Mouse (Mus musculus) midbrain, embryonic 16.5 days (tissue): ENCODE measurements at regions not wholly inside any gene's neighbourhood (a gene's known extent, or its start where the extent isn't known, plus 50 kb on each side); places are given as distances from the start of the nearest gene placed in this dataset.

Experiments used
- ATAC-seq: fragments of 200-750 bp; cut with Nextera tagmentation; 2 replicates; pipeline ENCODE4 v1.8.0; 2017; ENCODE audit warnings: moderate TSS enrichment
- H3K27ac ChIP-seq: fragments of 300-500 bp; sonication (generic); 2 replicates; pipeline ENCODE4 v1.5.1; 2014; ENCODE audit warnings: mild to moderate bottlenecking, low read length, mixed read lengths
- H3K27me3 ChIP-seq: fragments of 300-500 bp; sonication (generic); 2 replicates; pipeline ENCODE4 v1.6.1; 2014; ENCODE audit warnings: low read depth, low read length, mixed read lengths; ENCODE audit not compliant: control insufficient read depth, insufficient read depth
- H3K36me3 ChIP-seq: fragments of 300-500 bp; sonication (generic); 2 replicates; pipeline ENCODE4 v1.6.1; 2014; ENCODE audit warnings: mild to moderate bottlenecking, low read length, moderate library complexity, mixed read lengths; ENCODE audit not compliant: control insufficient read depth, insufficient read depth
- H3K4me1 ChIP-seq: fragments of 300-500 bp; sonication (generic); 2 replicates; pipeline ENCODE4 v1.6.1; 2014; ENCODE audit warnings: mild to moderate bottlenecking, low read length, mixed read lengths; ENCODE audit not compliant: control insufficient read depth, insufficient read depth
- H3K4me2 ChIP-seq: fragments of 300-500 bp; sonication (generic); 2 replicates; pipeline ENCODE4 v1.6.1; 2014; ENCODE audit warnings: mild to moderate bottlenecking, low read length, mixed read lengths
- H3K4me3 ChIP-seq: fragments of 300-500 bp; sonication (generic); 2 replicates; pipeline ENCODE4 v1.5.1; 2014; ENCODE audit warnings: low read depth, mild to moderate bottlenecking, low read length, moderate library complexity, mixed read lengths
- H3K9ac ChIP-seq: fragments of 300-500 bp; sonication (generic); 2 replicates; pipeline ENCODE4 v1.6.1; 2014; ENCODE audit warnings: low read depth, low read length, mixed read lengths
- H3K9me3 ChIP-seq: fragments of 300-500 bp; sonication (generic); replicated peaks from 2 replicates; pipeline ENCODE4 v1.6.1; 2014; ENCODE audit warnings: mild to moderate bottlenecking, low read length, mixed read lengths; ENCODE audit not compliant: control insufficient read depth, poor library complexity, severe bottlenecking
- WGBS: fragments of 180-500 bp; shearing (Covaris S2); extraction: QIAGEN DNeasy Blood & Tissue Kit; methylation state at CpG from one replicate; pipeline ENCODE4 v1.1.7; 2014; 5-methylcytosine and 5-hydroxymethylcytosine counted together

DNA sequence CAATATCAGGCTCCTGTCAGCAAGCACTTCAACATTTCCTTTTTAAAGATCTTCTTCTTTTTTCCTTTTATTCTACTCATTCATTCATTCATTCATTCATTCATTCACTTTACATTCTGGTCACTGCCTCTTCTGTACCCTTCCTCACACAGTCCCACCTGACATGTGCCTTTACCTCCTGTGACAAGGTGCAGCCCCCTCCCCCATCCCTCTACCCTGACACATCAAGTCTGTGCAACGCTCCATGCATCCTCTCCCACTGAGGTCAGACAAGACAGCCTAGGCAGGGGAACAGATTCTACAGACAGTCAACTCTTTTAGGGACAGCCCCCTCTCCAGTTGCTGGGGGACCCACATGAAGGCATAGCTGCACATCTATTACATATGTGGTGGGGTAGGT lies 380.5 kb downstream of the Tmem161b start:
- Histone ChIP-seq H3K27me3 (no peaks in the 10 kb centered on the region), H3K9ac (no peak overlapping the region), H3K27ac (no peak overlapping the region), H3K9me3 (no peaks in the 10 kb centered on the region; the same call in 1 of the 2 replicates), H3K4me1 (no peaks in the 10 kb centered on the region), H3K4me3 (no peak overlapping the region), H3K4me2 (no peak overlapping the region), H3K36me3 (no peaks in the 10 kb centered on the region)
- WGBS, result 94% methylated on average over 1 of the region's 1 CpGs
- no peak for ATAC-seq

DNA sequence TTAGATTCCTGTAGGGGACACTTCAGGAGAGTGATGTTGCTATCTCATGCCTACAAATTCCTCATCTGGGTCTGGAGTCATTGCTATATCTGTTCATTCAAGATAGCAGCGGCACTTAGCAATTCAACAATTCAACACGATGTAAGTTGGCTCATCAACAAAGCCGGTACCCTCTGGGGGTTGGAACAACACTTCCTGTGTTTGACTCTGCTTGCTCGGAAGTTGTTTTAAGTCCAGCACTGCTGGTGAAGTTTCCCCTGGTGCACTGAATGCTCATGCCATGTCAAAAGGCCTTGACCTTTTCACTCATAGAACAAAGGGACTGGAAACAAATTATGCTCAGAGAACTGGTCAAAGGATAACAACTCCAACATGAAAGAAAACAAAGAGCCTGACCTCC lies 390.4 kb downstream of the Tmem161b start:
- no peaks in the 10 kb centered on the region for H3K36me3 ChIP-seq
- H3K9ac ChIP-seq, result no peak overlapping the region
- no peaks in the 10 kb centered on the region for H3K27me3 ChIP-seq
- H3K4me2 ChIP-seq, result no peak overlapping the region
- H3K4me3 ChIP-seq, result no peak overlapping the region
- no peaks in the 10 kb centered on the region for H3K4me1 ChIP-seq
- H3K9me3 ChIP-seq, result no peaks in the 10 kb centered on the region
- H3K27ac ChIP-seq, result no peak overlapping the region
- WGBS, result 16% methylated on average over 4 of the region's 4 CpGs
- ATAC-seq, result no peak

DNA sequence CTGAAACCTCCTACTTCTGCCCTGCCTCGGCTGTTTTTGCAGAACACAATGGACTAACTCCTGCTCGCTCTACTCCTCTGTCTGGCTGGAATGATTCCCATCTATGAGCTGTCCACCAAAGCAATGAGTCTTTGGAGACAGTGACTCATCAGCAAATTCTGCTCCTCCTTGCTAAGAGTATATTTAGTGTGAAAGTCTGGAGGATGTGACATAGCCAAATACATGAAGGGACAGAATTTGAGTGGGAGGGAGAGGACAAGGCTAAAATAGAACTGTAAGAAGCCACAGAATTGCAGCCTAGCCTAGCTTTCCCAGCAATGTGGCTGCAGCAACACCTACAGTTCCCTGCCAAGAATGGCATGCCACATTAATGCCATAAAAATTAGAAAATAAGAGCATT lies 390.9 kb downstream of the Tmem161b start:
- no peak overlapping the region for H3K4me3 ChIP-seq
- H3K9me3 ChIP-seq, result no peaks in the 10 kb centered on the region
- no peak overlapping the region for H3K9ac ChIP-seq
- H3K4me2 ChIP-seq, result no peak overlapping the region
- 19% methylated on average over 2 of the region's 2 CpGs for WGBS
- H3K27ac ChIP-seq, result no peak overlapping the region
- H3K27me3 ChIP-seq, result no peaks in the 10 kb centered on the region
- no peaks in the 10 kb centered on the region for H3K36me3 ChIP-seq
- peak; percentile 48; the same call in 1 of the 2 replicates for ATAC-seq
- H3K4me1 ChIP-seq, result no peaks in the 10 kb centered on the region

DNA sequence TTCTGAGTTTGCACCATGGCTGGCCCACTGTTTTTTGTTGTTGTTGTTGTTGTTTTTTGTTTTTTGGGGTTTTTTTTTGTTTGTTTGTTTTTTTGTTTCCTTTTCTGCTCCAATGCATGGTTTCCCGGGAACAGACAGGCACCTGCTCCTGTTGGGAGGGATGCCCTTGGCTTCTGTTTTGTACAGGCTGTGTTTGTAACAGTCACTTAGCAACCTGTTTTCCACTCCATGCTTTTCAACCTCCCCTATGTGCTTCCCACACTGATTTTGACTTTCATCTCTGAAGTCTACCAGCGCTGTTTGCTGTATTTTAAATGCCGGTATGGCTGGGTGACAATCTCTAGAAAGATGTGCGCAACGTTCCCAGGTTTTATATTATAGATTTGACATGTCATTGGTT lies 402.6 kb downstream of the Tmem161b start:
- no peaks in the 10 kb centered on the region for H3K4me1 ChIP-seq
- H3K9me3 ChIP-seq, result no peaks in the 10 kb centered on the region
- no peak overlapping the region for H3K4me2 ChIP-seq
- H3K27ac ChIP-seq, result peak overlapping the region; percentile 28; the same call in 1 of the 2 replicates
- no peak for ATAC-seq
- no peaks in the 10 kb centered on the region for H3K27me3 ChIP-seq
- H3K36me3 ChIP-seq, result no peaks in the 10 kb centered on the region
- H3K4me3 ChIP-seq, result no peak overlapping the region
- no peak overlapping the region for H3K9ac ChIP-seq
- 55% methylated on average over 5 of the region's 5 CpGs for WGBS

DNA sequence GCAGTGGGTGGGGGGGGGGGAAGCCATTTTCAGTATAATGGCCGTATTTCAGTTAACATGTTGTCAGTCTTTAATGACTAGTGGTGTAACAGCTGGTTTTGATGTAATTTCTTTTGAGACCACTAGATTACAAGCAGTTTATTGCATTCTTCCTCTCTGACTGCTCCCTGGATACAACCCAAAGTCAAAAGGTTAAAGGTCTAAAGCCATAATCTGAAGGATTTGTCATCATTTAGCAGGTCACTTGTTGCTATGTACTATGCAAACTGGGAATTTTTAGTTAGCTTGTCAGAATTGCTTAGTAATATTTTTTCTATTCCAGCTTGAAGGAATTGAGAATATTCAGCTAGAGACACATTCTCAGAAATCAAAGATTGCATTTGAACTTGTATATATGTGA lies 403.4 kb downstream of the Tmem161b start:
- Histone ChIP-seq H3K27me3 (no peaks in the 10 kb centered on the region), H3K9ac (no peak overlapping the region), H3K27ac (no peak overlapping the region), H3K4me2 (no peak overlapping the region), H3K36me3 (no peaks in the 10 kb centered on the region), H3K4me1 (no peaks in the 10 kb centered on the region), H3K9me3 (no peaks in the 10 kb centered on the region), H3K4me3 (no peak overlapping the region)
- no peak for ATAC-seq
- WGBS, result 26% methylated on average over 1 of the region's 1 CpGs

DNA sequence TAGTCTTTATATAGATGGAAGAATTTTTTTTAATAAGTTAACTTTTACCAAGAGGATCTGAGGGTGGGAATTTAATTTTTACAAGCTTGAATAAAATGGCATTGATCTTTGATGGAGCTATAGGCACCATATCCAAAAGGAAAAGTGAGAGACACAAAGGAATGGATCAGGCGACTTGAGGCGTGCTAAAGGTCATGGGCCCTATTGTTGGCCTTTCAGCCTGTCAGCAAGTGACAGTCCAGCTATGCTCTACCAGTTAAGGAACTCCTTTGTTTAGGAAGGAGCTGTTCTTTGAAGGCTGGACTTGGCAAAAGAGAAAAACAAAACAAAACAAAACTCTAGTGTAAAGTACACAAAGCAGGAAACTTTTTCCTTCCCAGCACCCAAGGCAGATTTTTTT lies 403.8 kb downstream of the Tmem161b start:
- 15% methylated on average over 2 of the region's 2 CpGs for WGBS
- H3K4me3 ChIP-seq, result no peak overlapping the region
- no peaks in the 10 kb centered on the region for H3K27me3 ChIP-seq
- no peak overlapping the region for H3K27ac ChIP-seq
- ATAC-seq, result no peak
- no peaks in the 10 kb centered on the region for H3K9me3 ChIP-seq
- H3K9ac ChIP-seq, result no peak overlapping the region
- no peak overlapping the region for H3K4me2 ChIP-seq
- no peaks in the 10 kb centered on the region for H3K4me1 ChIP-seq
- H3K36me3 ChIP-seq, result no peaks in the 10 kb centered on the region

DNA sequence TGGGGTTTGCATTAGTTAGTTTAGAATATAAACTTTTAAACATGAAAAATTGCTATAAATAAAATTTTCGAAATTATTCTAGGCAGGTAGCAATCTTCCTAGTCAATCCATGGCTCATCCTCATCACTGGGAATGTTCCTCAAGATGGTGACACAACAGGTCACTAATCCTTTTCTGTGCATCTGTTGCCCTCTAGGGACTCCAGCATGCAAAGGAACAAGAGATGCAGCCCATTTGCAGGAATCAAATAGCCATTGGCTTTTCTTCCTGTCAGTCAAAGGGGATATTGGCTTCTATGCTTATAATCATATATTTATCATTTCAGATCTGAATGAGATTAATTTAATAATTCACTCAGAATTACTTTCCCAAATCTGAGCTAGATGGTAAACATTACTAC lies 404.3 kb downstream of the Tmem161b start:
- Histone ChIP-seq H3K4me3 (no peak overlapping the region), H3K4me1 (no peaks in the 10 kb centered on the region), H3K9ac (no peak overlapping the region), H3K36me3 (no peaks in the 10 kb centered on the region), H3K4me2 (no peak overlapping the region), H3K9me3 (no peaks in the 10 kb centered on the region), H3K27ac (no peak overlapping the region), H3K27me3 (no peaks in the 10 kb centered on the region)
- WGBS, result 41% methylated on average over 1 of the region's 1 CpGs
- ATAC-seq, result no peak

DNA sequence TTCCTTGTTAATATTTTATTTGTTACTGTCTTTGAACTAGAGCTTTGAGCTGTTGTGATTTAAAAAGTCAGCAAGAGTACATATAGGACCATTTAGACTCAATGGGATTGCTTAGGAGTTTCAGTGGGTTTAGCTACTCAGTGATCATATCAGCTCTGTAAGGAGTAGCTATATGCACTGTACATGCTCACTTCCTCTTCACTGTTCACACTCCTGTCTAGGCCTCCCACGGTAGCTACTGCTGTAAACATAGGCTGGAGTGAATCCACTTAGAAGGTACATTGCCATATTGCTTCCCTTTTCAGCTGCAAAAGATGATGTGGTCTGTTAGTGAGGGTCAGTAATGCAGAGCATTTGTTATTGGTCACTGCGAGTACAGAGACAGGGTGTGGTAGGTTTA lies 408.6 kb downstream of the Tmem161b start:
- no peaks in the 10 kb centered on the region for H3K4me1 ChIP-seq
- H3K4me3 ChIP-seq, result no peak overlapping the region
- no peaks in the 10 kb centered on the region for H3K36me3 ChIP-seq
- 96% methylated on average over 2 of the region's 2 CpGs for WGBS
- H3K9me3 ChIP-seq, result no peaks in the 10 kb centered on the region
- no peak overlapping the region for H3K4me2 ChIP-seq
- H3K27me3 ChIP-seq, result no peaks in the 10 kb centered on the region
- no peak overlapping the region for H3K27ac ChIP-seq
- H3K9ac ChIP-seq, result no peak overlapping the region
- ATAC-seq, result no peak

DNA sequence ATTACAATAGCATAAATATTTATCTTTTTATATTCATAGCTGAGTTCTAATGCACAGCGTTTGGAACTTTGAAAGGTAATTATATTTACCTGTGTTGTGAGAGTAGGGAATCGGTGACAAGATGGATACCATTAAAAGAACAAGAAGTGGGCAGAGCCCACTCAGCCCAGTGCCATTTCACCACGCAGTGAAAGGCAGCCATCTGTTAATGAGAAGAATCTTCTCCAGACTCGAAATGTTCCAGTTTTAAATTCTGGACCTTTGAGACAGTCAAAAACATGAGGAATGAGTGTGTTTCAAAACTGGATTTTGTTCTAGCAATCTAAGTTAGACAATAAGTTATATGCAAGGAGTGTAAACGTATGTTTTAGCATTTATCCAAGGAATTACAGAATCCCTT lies 410.4 kb downstream of the Tmem161b start:
- Histone ChIP-seq H3K36me3 (no peaks in the 10 kb centered on the region), H3K4me1 (no peaks in the 10 kb centered on the region), H3K4me3 (no peak overlapping the region), H3K27ac (no peak overlapping the region), H3K27me3 (no peaks in the 10 kb centered on the region), H3K9me3 (no peaks in the 10 kb centered on the region), H3K9ac (no peak overlapping the region), H3K4me2 (no peak overlapping the region)
- ATAC-seq, result no peak
- 86% methylated on average over 5 of the region's 5 CpGs for WGBS

DNA sequence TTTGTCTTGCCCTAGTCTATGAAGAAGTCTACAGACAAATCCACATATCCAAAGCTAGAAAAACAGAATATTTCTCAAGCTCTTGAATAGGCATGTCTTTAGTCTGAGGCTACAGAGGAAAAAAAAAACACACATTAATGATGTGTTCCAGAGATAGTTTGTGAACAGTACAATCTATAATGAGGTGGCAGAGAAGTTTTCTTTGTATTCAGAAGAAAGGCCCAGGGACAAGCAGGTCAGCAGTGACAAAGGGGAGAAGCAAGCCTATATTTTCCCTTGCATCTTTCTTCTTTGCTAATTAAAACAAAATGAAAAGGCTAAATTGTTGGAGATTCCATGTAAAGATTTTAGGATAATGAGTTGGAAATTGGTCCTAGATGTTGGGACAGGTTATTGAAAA lies 414.7 kb downstream of the Tmem161b start:
- Histone ChIP-seq H3K27me3 (no peaks in the 10 kb centered on the region), H3K4me1 (no peaks in the 10 kb centered on the region), H3K36me3 (no peaks in the 10 kb centered on the region), H3K27ac (no peak overlapping the region), H3K4me2 (no peak overlapping the region), H3K9ac (no peak overlapping the region), H3K4me3 (no peak overlapping the region), H3K9me3 (no peaks in the 10 kb centered on the region)
- no peak for ATAC-seq
